Mouse (Mus musculus): ENCODE measurements around the gene Bpifb3.

DNA sequence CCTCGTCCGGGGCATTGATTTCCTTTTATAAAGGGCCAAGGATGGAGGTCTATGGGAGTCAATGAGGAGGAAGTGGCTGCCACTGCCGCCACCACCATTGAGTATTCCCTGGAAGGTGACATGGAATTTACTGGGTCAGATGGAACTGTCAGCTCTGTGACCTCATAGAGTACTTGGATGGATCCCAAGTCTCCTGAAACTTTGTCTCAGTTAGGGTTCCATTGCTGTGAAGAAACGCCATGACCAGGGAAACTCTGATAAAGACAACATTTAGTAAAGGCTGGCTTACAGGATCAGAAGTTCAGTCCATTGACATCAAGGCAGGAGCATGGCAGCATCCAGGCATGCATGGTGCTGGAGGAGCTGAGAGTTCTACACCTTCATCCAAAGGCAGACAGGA lies 47.0 kb upstream of the Bpifb3 start, which contains the start of gene Sun5:
- no peak for TF ChIP-seq CTCF (IDR thresholded peaks at IDR 0.05; ENCODE audit: borderline replicate concordance, insufficient read depth, low read length)
- no peak for TF ChIP-seq POLR2A (IDR thresholded peaks at IDR 0.05; ENCODE audit: low read depth, low read length)
